Mouse (Mus musculus): ENCODE results near the gene Krtap9-5. TPM values are rescaled to one million over a fixed set of nuclear protein-coding genes. Genes with fewer than 3 reads are reported as not detected.

Gene Krtap9-5
- polyA plus RNA-seq, 1 experiment: not detected

- no peak for TF ChIP-seq POLR2A (IDR thresholded peaks at IDR 0.05; ENCODE audit: low read depth, low read length)
- TF ChIP-seq CTCF (IDR thresholded peaks at IDR 0.05; ENCODE audit: extremely low read depth, insufficient read length, insufficient replicate concordance, low read depth, low read length): no peak
- Histone ChIP-seq H3K27me3 (ENCODE audit: control insufficient read depth, insufficient read depth, low read length) (no peaks in the 10 kb centered on the region), H3K27ac (ENCODE audit: insufficient read depth, low read depth, low read length) (no peak within 1 kb of the TSS), H3K4me1 (ENCODE audit: control insufficient read depth, insufficient read depth, insufficient read length, low read length) (no peaks in the 10 kb centered on the region), H3K36me3 (ENCODE audit: control insufficient read depth, insufficient read depth, low read length) (no peaks in the 10 kb centered on the region), H3K4me3 (ENCODE audit: low read depth, low read length) (no peak within 1 kb of the TSS)
- 70% methylated on average over 5 of the region's 5 CpGs for WGBS
Observed at GRCm38 (mm10) chr11:99978953-99979352, 30.7 kb downstream of the Krtap9-5 start, which contains the start of gene Krtap29-1. Gene Krtap29-1, minus strand, starts transcription at chr11:99979053.

GRCm38 (mm10) chr11:99982731-99983130 lies 34.5 kb downstream of the Krtap9-5 start:
- no peaks in the 10 kb centered on the region for H3K36me3 ChIP-seq (ENCODE audit: control insufficient read depth, insufficient read depth, low read length)
- 75% methylated on average over 9 of the region's 9 CpGs for WGBS
- H3K27ac ChIP-seq (ENCODE audit: insufficient read depth, low read depth, low read length): no peak overlapping the region
- H3K4me1 ChIP-seq (ENCODE audit: control insufficient read depth, insufficient read depth, insufficient read length, low read length): no peaks in the 10 kb centered on the region
- no peaks in the 10 kb centered on the region for H3K27me3 ChIP-seq (ENCODE audit: control insufficient read depth, insufficient read depth, low read length)
- no peak overlapping the region for H3K4me3 ChIP-seq (ENCODE audit: low read depth, low read length)
- TF ChIP-seq CTCF (IDR thresholded peaks at IDR 0.05; ENCODE audit: extremely low read depth, insufficient read length, insufficient replicate concordance, low read depth, low read length) (no peak), POLR2A (IDR thresholded peaks at IDR 0.05; ENCODE audit: low read depth, low read length) (no peak)

- Histone ChIP-seq H3K4me1 (ENCODE audit: control insufficient read depth, insufficient read depth, insufficient read length, low read length) (no peaks in the 10 kb centered on the region), H3K4me3 (ENCODE audit: low read depth, low read length) (no peak overlapping the region), H3K27ac (ENCODE audit: insufficient read depth, low read depth, low read length) (no peak overlapping the region), H3K27me3 (ENCODE audit: control insufficient read depth, insufficient read depth, low read length) (no peaks in the 10 kb centered on the region), H3K36me3 (ENCODE audit: control insufficient read depth, insufficient read depth, low read length) (no peaks in the 10 kb centered on the region)
- TF ChIP-seq CTCF (IDR thresholded peaks at IDR 0.05; ENCODE audit: extremely low read depth, insufficient read length, insufficient replicate concordance, low read depth, low read length): no peak
- no peak for TF ChIP-seq POLR2A (IDR thresholded peaks at IDR 0.05; ENCODE audit: low read depth, low read length)
- WGBS: 75% methylated on average over 1 of the region's 1 CpGs
Observed at GRCm38 (mm10) chr11:99983442-99983841, 35.2 kb downstream of the Krtap9-5 start.

GRCm38 (mm10) chr11:99985291-99986092 lies 37.2 kb downstream of the Krtap9-5 start:
- Histone ChIP-seq H3K27ac (ENCODE audit: insufficient read depth, low read depth, low read length) (no peak overlapping the region), H3K4me3 (ENCODE audit: low read depth, low read length) (no peak overlapping the region)
- 73% methylated on average over 20 of the region's 20 CpGs for WGBS

GRCm38 (mm10) chr11:99986180-99986647 lies 37.9 kb downstream of the Krtap9-5 start, which contains the start of gene Krtap16-1:
Gene Krtap16-1, minus strand, starts transcription at chr11:99986597.
- TF ChIP-seq POLR2A (IDR thresholded peaks at IDR 0.05; ENCODE audit: low read depth, low read length): no peak
- no peak for TF ChIP-seq CTCF (IDR thresholded peaks at IDR 0.05; ENCODE audit: extremely low read depth, insufficient read length, insufficient replicate concordance, low read depth, low read length)
- Histone ChIP-seq H3K4me3 (ENCODE audit: low read depth, low read length) (no peak within 1 kb of the TSS), H3K4me1 (ENCODE audit: control insufficient read depth, insufficient read depth, insufficient read length, low read length) (no peaks in the 10 kb centered on the region), H3K36me3 (ENCODE audit: control insufficient read depth, insufficient read depth, low read length) (no peaks in the 10 kb centered on the region), H3K27me3 (ENCODE audit: control insufficient read depth, insufficient read depth, low read length) (no peaks in the 10 kb centered on the region), H3K27ac (ENCODE audit: insufficient read depth, low read depth, low read length) (no peak within 1 kb of the TSS)
- 66% methylated on average over 8 of the region's 8 CpGs for WGBS

More at GRCm38 (mm10) chr11:99985291-99986092, 37.2 kb downstream of the Krtap9-5 start:
- Histone ChIP-seq H3K27me3 (ENCODE audit: control insufficient read depth, insufficient read depth, low read length) (no peaks in the 10 kb centered on the region), H3K36me3 (ENCODE audit: control insufficient read depth, insufficient read depth, low read length) (no peaks in the 10 kb centered on the region), H3K4me1 (ENCODE audit: control insufficient read depth, insufficient read depth, insufficient read length, low read length) (no peaks in the 10 kb centered on the region)
- TF ChIP-seq POLR2A (IDR thresholded peaks at IDR 0.05; ENCODE audit: low read depth, low read length) (no peak), CTCF (IDR thresholded peaks at IDR 0.05; ENCODE audit: extremely low read depth, insufficient read length, insufficient replicate concordance, low read depth, low read length) (no peak)

DNA sequence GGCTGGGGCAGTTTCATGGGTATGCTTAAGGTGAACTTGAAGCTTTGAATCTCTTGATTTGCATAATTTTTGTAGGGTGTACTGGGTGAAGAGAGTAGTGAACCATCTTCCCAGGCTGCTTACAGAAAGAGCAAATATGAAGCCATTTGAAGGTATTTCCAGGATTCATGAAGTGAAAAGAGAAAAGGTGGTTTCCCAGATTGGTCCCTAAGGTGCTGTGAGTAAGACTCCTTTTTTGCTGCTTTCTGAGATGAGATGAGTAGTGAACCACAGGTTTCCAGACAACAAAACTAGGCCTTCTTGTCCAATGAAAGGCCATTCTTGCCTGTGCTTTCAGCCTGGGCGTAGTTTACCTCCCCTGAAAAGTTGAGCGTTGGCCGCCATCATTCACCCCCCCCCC lies 40.3 kb downstream of the Krtap9-5 start:
- no peak overlapping the region for H3K27ac ChIP-seq (ENCODE audit: insufficient read depth, low read depth, low read length)
- 88% methylated on average over 3 of the region's 3 CpGs for WGBS
- H3K4me3 ChIP-seq (ENCODE audit: low read depth, low read length): no peak overlapping the region
- H3K27me3 ChIP-seq (ENCODE audit: control insufficient read depth, insufficient read depth, low read length): peaks cover 4% of the 10 kb centered on the region
- TF ChIP-seq POLR2A (IDR thresholded peaks at IDR 0.05; ENCODE audit: low read depth, low read length) (no peak), CTCF (IDR thresholded peaks at IDR 0.05; ENCODE audit: extremely low read depth, insufficient read length, insufficient replicate concordance, low read depth, low read length) (no peak)
- no peaks in the 10 kb centered on the region for H3K4me1 ChIP-seq (ENCODE audit: control insufficient read depth, insufficient read depth, insufficient read length, low read length)
- no peaks in the 10 kb centered on the region for H3K36me3 ChIP-seq (ENCODE audit: control insufficient read depth, insufficient read depth, low read length)

DNA sequence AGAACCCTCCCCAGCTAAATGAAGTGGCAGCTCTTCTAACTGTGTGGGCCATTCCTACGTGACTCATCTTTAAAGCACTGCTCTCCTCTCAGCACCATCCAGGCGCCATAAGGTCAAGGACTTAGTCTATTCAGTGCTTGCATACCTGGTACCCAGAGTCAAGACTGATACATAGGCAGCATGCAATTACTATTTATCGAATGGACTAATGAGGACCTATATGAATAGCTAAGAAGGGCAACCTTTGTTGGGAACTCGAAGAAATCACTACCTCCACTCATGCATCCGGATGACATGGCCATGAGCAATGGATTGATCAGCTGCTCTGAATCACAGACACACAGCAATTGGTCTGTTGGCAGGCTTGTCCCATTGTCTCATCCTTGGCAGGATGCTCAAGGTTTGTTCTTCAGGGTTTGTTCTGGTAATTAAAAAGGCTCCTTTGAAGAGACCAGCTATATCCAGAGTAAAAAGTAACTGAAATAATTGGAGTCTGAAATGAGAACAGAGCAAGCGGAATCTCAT lies 41.7 kb downstream of the Krtap9-5 start:
- H3K4me1 ChIP-seq (ENCODE audit: control insufficient read depth, insufficient read depth, insufficient read length, low read length): no peaks in the 10 kb centered on the region
- TF ChIP-seq POLR2A (IDR thresholded peaks at IDR 0.05; ENCODE audit: low read depth, low read length) (no peak), CTCF (IDR thresholded peaks at IDR 0.05; ENCODE audit: extremely low read depth, insufficient read length, insufficient replicate concordance, low read depth, low read length) (no peak)
- WGBS: 81% methylated on average over 6 of the region's 6 CpGs

More for the DNA sequence above, 41.7 kb downstream of the Krtap9-5 start:
- H3K4me3 ChIP-seq (ENCODE audit: low read depth, low read length): no peak overlapping the region
- peaks cover 6% of the 10 kb centered on the region for H3K27me3 ChIP-seq (ENCODE audit: control insufficient read depth, insufficient read depth, low read length)
- H3K27ac ChIP-seq (ENCODE audit: insufficient read depth, low read depth, low read length): no peak overlapping the region
- no peaks in the 10 kb centered on the region for H3K36me3 ChIP-seq (ENCODE audit: control insufficient read depth, insufficient read depth, low read length)
